Mouse (Mus musculus) right cerebral cortex, postnatal 4 days (tissue): ENCODE results near the gene Nyap2.
"Not testable (repeated sequence)": the region's sequence is repeated elsewhere in the genome, so short reads cannot be mapped to it uniquely, and the experiment has no call there.

Experiments
- DNase-seq: peaks from one replicate; pipeline ENCODE4 v3.0.0-alpha.2; 2022

The Nyap2 gene

DNA sequence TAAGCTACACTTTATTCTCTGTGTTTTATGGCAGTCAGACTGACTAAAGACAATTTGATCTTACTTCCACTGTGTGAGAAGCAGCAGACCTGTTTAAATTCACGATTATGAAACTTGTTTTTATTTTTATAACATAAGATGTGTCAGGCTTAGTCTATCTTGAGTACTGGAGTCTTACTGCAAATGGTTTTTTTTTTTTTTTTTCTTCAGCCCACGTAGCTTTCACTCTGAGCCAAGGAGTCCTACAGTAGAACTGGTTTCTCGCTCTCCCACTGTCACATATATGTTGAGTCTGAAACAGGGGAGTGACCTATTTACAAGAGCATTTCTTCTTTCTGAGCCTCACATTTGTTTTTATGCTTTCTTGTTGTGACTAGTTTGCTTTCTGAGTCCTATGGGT is 103.9 kb downstream of the Nyap2 start:
- DNase-seq = no peak

DNA sequence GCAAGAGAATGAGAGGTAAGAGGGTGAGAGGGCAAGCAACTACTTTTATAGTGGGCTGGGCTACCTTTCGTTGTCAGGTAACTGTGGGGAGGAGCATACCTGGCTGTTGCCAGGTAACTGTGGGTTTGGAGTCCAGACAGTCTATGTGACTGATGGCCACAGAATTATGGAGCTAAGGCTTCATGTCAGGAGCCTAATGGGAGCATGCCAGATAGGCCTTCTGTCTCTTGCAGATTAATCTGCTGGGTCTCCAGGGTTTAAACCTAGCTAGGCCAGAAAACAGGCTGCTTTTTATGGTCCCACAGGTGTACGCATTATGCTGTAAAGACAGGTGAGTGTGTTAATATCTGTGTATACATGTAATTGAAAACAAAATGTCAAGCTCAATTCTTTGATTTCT is 132.8 kb downstream of the Nyap2 start:
- no peak for DNase-seq

DNA sequence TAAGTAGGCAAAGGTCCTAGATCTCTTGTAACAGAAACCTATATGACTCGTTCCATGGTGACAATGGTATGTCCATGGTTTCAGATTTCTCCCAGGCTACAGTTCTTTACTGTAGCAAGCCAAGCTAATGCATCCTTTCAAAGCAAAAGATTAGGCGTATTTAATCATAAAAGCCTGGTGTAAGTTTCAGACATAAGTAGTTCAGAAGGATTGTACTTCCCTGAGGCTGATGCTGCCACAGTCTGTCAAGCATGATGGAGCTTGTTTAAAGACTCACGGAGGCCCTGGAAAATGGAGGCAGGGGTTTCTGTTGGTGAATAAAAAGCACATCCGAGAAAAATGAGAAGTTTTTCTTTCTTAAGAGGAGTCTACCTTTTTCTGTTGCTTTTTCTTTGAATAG is 134.7 kb downstream of the Nyap2 start:
- DNase-seq = no peak

DNA sequence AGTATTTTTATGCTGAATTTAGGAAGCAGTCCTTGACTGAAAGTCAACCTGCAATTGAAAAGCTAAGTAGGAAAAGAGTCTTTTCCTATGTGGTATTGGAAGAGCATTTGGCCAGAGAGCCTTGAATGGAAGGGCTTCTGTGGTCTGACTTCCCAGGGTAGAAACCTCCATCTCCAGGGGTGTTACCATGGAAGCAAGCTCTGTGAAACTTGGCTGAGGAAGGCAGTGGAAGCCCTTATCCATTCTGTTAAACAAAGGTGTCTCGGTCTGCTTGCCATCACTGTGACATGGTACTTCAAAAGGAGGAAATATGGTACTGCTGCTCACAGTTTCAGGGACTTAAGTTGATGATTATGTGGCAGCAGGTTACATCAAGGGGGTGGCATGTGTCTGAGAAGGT is 143.0 kb downstream of the Nyap2 start:
- no peak for DNase-seq

DNA sequence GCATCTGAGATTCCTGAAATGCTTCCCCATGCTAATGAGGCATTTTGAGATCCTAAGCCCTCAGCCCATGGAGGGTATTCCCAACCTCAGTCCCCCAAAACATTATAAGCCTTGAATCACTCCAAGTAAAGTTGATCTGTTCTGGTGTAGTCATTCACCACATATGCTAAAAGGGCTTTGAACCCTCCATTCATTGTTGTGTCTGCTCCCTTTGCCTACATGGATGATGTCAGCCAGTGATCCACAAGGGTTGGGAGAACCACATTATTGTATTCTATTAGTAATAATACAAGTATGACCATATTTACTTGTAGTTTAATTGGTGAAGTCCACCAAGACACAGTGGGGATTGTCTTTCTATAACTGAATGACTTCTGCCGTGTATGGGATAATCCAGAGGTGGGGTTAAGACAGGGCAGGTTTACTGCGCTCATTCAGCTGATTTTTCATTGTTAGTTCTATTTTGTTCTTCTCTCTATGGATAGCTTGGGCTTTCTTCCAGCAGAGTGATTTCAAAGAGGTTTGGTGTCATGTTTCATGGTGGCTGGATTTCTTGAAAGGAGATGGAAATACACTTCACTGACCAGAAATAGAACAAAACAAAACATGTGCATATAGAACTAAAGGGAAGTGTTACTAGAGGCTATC is 155.1 kb downstream of the Nyap2 start:
- no peak for DNase-seq

DNA sequence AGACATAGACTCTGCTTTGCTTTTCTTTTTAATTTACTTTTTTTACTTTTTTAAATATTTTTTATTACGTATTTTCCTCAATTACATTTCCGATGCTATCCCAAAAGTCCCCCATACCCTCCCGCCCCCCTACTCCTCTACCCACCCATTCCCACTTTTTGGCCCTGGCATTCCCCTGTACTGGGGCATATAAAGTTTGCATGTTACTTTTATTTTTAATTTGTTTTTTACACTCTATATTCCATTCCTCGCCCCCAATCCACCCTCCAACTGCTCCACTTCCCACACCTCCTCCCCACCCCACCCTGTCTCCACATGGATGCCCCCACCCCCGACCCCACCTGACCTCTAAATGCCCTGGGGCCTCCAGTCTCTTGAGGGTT is 155.6 kb downstream of the Nyap2 start:
- not testable (repeated sequence) for DNase-seq

DNA sequence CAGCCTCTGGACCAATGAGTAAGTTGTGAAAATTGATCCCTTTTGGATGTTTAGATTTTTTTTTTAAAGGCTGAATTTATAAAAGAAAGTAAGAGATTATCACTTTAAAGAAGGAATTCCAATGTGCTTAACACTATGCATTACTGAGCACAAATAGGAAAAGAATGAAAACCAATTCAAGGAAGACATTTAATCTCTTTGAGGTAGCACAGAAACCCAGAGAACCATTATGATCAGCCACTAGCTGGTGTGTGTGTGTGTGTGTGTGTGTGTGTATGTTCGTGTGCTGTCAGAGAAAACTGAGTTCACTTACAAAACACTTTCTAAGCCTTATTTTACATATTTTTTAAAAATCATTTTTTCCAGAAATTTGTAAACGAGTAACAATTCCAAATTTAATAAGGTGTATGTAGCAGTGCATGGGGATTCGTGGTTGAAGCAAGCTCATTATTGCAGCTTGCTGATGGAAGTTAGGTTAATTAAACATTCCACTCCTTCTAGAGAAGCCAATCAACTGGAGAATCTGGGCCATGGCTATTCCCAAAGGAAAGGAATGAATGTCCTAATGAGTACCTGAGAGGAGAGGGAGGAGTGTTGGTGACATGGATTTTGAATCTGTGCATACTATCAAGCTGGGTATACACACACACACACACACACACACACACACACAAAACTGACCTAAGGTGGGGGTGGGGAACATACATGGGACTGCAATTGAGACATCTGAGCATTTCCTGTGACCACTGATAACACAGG is 171.9 kb downstream of the Nyap2 start:
- DNase-seq = no peak

DNA sequence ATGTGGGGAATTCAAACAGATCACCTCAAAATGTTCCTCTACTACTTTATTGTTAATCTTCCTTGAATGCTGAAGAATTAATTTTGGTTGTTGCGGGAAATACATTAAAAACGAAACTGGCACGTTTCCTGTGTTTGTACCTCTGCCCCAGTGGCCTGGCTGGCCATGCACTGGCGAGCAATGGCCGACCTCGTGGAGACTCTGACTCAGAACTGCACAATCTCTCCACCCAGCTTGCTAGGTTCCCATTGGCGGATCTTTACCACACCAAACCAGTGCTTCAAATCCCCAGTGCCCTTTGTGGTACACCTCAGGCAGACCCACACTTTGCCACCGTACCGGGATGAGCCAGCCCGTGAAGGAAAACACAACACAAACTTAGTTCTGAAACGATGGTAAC is 173.3 kb downstream of the Nyap2 start:
- DNase-seq = no peak

DNA sequence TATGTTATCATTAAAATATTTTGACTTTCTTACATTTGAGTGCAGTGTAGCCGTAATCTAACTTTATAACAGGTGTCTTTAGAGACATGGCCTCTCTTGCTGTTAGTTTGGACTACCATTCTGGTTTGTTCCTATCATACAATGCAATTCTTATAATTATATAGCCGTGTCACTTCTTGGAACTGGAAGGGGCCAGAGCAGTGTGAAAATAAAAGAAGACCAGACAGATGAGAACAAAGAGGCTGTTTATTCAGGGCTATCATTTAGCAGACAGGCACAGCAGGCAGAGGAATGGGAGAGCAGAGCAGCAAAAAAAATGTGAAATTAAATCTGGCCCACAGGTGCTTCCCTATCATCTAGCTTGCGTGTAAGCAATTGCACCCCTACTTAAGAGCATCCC is 189.7 kb downstream of the Nyap2 start:
- no peak for DNase-seq

DNA sequence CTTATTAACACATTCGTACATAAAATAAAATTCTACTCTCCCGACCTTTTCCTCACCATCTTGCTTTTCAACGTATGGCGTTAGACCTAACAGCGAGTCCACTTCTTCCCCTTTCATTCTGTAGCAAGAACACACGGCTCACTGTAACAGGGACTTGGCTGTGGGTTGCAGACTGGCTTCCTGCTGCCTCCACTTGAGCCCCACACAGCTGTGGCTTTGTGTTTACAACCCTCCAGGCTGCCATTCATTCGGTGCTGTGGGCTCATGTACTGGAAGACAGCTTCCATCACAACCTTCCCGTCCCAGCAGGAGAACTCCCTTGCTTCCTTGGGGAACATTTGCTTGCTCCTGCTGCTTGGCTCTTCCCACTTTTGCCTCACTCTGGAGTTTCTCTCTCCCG is 204.2 kb downstream of the Nyap2 start:
- DNase-seq = no peak

DNA sequence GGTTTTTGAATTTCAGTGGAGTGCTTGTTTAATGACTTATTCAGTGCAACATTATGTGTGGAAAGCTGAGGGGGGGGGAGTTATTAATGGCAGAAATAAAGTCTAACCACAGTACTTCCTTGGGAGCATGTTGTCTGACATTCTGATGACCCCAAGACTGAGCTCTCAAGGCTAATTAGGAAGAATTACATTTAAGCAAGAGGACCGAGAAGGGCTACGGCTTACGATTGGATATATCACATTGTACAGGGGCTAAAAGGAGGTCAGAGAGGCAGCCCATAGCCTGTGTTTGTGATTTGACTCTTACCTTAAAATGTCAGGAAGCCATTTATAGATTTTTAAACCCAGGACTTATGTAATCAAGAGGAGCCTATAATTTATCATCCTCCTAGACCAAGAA is 208.9 kb downstream of the Nyap2 start:
- no peak for DNase-seq

DNA sequence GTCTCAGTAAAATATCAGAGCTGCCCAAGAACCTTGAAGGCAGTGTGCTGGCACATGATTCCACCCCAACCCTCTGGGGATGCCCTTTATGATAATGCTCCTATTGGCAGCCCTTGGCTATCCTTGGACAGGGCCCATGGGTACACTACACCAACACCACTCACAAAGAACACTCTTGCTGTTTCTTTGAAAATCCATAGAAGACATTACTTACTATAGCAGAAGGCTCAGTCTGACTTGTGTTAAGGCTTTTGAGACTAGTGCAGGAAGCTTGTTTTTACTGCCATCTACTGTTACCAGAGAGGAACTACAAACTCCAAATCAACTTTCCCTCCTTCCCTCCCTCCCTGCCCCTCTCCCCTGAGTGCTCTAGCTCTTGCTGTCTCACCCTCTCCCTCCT is 210.3 kb downstream of the Nyap2 start:
- no peak for DNase-seq

DNA sequence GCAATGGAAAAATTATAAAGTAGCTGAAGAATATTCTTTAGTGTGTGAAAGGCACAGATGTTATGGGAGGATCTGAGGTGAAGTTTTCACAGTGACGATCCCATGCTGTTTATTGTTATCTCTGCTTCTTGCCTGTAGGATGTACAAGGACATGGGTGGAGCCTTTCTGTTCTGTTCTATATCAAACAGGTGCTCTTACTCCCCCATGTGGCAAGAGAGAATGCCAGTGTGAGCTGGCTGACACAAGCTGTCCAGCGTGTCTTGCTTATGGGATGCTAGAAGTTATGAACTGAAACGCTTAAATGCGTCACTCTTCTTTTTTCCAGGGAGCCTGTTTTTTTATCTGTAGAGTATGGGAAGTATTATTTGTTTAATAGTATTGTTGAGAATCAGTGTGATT is 224.0 kb downstream of the Nyap2 start:
- DNase-seq = no peak

DNA sequence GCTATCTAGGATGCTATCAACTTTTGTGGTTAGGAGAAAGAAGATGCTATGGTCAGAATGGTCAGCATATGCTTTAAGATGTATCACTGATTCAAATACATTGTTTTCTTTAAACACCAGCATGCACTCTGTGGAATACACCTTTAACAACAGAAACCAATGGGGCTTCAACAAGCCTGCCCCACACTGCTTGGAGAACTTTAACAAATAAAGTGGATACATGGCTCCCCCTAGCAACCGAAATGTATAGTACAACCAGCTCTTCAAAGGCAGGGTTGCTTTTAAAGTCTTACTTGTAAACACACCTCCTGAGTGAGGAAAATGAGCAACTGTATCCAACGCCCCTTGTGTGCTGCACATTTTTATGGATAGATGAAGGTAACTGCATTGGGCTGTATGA is 224.9 kb downstream of the Nyap2 start:
- peak; percentile 53 for DNase-seq

DNA sequence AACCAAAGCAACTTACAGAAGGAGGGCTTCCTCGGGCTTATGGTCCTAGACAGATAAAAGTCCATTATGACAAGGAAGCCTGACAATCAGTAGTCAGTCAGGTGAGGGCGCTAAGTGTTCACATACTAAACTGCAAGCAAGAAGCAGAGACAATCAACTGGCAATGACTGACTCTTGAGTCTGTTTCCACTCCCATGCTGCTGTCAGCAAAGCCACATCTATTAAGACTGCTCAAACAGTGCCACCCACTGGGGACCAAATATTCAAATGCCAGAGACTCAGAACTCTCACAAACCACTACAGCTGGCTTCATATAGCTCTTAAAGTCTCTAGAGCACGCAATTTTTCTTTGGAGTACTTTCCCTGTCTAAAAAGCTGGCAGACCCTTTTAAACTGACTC is 226.6 kb downstream of the Nyap2 start:
- DNase-seq = no peak

DNA sequence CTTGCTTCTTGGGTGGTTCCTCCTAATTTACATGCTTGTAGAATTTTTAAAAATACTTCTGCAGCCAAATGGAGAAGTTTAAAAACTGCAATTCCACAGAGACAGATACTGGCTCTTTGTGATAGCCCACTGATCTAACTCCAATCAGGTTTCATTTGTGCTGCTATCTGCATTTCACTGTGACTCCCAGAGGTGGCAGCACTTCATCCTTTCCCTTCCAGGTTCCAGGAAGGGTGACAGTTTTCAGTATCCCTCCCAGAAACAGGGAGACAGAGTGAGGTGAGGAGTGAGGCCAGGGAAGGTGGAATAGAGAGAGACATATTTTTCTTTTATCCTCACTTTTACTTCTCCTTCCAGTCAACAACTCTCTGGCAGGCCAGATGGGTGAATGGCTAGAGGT is 230.7 kb downstream of the Nyap2 start:
- DNase-seq = no peak

DNA sequence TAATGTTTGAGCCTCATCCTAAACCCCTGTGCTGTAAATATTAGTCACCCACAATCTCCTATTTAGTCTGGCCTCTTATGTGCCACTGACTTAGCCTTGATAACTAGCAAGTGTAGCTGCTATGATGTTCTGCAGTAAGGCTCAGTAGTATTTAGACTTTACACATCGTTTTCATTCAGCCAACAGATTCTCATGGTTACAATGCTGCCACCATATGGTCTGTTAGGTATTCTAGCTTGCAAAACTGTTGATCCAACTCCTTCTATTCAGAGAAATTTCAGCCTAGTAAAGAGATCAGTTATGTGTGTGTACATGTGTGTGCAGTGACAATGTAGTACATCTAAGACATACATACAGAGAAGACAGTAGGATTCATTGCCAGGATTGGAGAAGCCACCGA is 231.2 kb downstream of the Nyap2 start:
- DNase-seq = no peak

DNA sequence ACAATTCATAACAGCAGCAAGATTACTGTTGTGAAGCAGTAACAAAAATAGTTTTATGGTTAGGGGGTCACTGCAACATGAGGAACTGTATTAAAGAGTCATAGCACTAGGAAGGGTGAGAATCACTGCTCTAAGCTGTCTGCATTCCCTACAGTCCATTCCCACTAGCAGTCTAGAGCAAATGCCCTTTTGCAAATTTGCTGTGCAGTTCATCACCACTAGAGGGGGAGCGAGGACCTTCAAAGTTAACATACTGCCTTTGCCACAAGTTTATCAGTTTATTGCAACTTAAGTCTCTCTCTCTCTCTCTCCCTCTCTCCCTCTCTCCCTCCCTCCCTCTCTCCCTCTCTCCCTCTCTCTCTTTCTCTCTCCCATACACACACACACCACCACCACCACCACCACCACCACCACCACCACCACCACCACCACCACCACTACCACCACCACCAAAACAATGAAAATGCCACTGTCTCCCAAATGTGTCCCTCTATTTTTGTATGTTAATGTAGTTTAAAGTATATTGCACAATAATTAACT is 233.4 kb downstream of the Nyap2 start:
- peak; percentile 78 for DNase-seq

DNA sequence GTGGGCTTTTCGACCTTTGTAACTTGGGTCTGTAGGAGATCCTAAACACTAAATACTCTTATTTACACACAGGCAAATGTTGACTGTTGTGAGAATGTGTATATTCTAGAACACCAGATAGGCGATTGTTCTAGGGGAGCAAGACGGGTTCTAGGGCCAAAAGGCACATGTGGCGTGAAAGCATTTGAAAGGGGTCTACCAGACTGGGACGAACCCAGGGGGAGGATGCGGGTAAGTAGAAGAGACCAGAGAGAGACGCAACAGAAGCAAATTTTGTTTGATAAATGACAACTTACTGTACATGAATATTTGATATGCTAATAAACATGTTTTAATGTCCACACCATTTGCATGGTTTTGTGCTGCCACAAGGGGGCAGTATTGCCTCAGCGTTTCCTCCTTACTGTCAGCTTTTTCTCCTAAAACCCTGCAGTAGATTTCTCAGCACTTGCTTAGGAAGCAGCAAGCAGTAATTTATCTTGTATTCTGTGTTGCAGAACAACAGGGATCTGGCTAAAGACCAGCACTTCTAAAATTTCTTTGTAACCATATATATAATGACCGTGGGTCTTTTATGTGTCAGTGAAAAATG is 239.7 kb downstream of the Nyap2 start:
- peak; percentile 83 for DNase-seq

DNA sequence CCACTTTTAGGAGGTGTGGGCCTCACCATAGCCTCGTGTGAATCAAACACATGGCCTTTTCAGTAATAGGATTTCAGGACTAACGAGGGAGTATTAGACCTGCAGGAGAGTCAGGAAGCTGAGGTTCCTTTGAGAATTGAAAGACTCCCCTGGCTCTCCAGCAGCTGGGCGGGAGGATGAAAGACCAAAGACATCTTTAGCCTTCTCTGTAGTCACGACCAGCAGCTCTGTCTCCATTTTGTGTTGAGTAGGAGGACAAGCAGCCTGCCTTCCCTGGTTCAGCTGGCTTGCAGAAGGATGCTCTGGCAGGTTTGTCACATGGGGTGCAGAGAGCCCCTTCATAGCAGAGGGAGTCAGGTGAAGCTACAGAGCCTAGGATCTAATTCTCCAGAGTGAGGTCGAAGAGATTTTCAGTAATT is 240.3 kb downstream of the Nyap2 start:
- peak; percentile 10 for DNase-seq

DNA sequence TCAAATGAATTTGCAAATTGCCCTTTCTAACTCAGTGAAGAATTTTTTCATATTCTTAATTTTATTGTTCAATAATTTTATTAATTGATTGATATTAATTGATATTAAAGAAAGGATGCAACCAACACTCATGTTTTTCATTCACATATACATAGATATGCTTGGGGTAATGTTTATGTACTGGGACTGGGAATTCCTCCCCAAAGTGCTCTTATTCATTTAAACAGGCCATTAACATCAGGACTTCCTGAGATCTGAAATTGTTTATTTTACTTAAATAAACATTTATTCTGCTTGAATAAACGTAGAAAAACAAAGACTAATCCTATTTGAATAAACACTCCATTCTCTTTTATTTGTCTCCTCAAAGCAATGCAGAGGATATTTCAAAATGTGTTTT is 311.0 kb downstream of the Nyap2 start:
- no peak for DNase-seq
